Mouse (Mus musculus): ENCODE measurements at regions not wholly inside any gene's neighbourhood (a gene's known extent, or its start where the extent isn't known, plus 50 kb on each side); places are given as distances from the start of the nearest gene placed in this dataset.
"Not testable (repeated sequence)": the region's sequence is repeated elsewhere in the genome, so short reads cannot be mapped to it uniquely, and the experiment has no call there.

DNA sequence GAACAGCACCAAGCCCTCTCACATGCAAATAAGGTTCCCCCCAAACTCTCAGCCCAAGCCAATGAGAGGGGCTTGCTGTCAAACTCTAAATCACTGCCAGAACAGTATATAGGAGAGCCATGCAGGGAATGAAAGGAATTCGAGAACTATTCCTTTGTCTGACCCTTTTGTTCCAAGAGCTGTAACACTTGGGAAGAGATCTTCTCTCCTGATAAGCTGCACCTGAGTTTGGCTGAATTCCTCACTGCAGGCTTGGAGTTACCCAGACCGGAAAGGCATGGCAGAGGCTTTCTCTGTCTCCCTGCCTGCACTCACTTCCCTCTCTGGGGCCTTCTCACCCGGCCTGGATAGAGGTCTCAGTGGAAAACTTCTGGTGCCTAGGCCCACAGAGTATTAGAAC, 219.7 kb upstream of the Cadps start:
- TF ChIP-seq CTCF (IDR thresholded peaks at IDR 0.05); EP300 (IDR thresholded peaks at IDR 0.05; ENCODE audit: insufficient read depth, low read depth, low read length); POLR2A (IDR thresholded peaks at IDR 0.05; ENCODE audit: insufficient read depth, low read depth, low read length): not testable (repeated sequence)
